Mouse (Mus musculus) stomach, embryonic 16.5 days (tissue): ENCODE measurements around the gene Surf1. TPM values are rescaled to one million over a fixed set of nuclear protein-coding genes. Genes with fewer than 3 reads are reported as not detected.

ENCODE experiments used
- ATAC-seq: fragments of 200-750 bp; cut with Nextera tagmentation; 2 replicates; pipeline ENCODE4 v1.8.0; 2017; ENCODE audit warnings: moderate number of reproducible peaks, moderate TSS enrichment; ENCODE audit not compliant: insufficient read depth, low FRiP score
- H3K27ac ChIP-seq: fragments of 300-500 bp; sonication (generic); 2 replicates; pipeline ENCODE4 v1.5.1; 2014; ENCODE audit warnings: low read length
- H3K27me3 ChIP-seq: fragments of 300-500 bp; sonication (generic); 2 replicates; pipeline ENCODE4 v1.6.1; 2014; ENCODE audit warnings: low read length, control low read depth, mixed read lengths; ENCODE audit not compliant: control insufficient read depth, insufficient read depth
- H3K36me3 ChIP-seq: fragments of 300-500 bp; sonication (generic); 2 replicates; pipeline ENCODE4 v1.6.1; 2014; ENCODE audit warnings: low read length; ENCODE audit not compliant: control insufficient read depth, insufficient read depth
- H3K4me1 ChIP-seq: fragments of 300-500 bp; sonication (generic); 2 replicates; pipeline ENCODE4 v1.6.1; 2014; ENCODE audit warnings: low read length, control low read depth, mixed read lengths; ENCODE audit not compliant: control insufficient read depth, insufficient read depth
- H3K4me2 ChIP-seq: fragments of 300-500 bp; sonication (generic); 2 replicates; pipeline ENCODE4 v1.6.1; 2014; ENCODE audit warnings: low read depth, low read length, mixed read lengths
- H3K4me3 ChIP-seq: fragments of 300-500 bp; sonication (generic); replicated peaks from 2 replicates; pipeline ENCODE4 v1.5.1; 2014; ENCODE audit warnings: mild to moderate bottlenecking, low read length
- H3K9ac ChIP-seq: fragments of 300-500 bp; sonication (generic); 2 replicates; pipeline ENCODE4 v1.6.1; 2014; ENCODE audit warnings: low read length
- H3K9me3 ChIP-seq: fragments of 300-500 bp; sonication (generic); replicated peaks from 2 replicates; pipeline ENCODE4 v1.6.1; 2016; ENCODE audit warnings: low read length, control low read depth; ENCODE audit not compliant: control insufficient read depth
- WGBS: fragments of 180-500 bp; shearing (Covaris S2); extraction: QIAGEN DNeasy Blood & Tissue Kit; methylation state at CpG from one replicate; pipeline ENCODE4 v1.1.7; 2014; 5-methylcytosine and 5-hydroxymethylcytosine counted together
- polyA plus RNA-seq: library from polyadenylated mRNA; unstranded; fragments of >200 nt; fragmentation: Nextera tagmentation; extraction: Ambion mirVana; gene quantifications from 2 replicates; pipeline ENCODE4 v1.2.1, GENCODE M21; 2015

The Surf1 gene
- polyA plus RNA-seq = 59.9 and 61.8 TPM in 2 replicates

DNA sequence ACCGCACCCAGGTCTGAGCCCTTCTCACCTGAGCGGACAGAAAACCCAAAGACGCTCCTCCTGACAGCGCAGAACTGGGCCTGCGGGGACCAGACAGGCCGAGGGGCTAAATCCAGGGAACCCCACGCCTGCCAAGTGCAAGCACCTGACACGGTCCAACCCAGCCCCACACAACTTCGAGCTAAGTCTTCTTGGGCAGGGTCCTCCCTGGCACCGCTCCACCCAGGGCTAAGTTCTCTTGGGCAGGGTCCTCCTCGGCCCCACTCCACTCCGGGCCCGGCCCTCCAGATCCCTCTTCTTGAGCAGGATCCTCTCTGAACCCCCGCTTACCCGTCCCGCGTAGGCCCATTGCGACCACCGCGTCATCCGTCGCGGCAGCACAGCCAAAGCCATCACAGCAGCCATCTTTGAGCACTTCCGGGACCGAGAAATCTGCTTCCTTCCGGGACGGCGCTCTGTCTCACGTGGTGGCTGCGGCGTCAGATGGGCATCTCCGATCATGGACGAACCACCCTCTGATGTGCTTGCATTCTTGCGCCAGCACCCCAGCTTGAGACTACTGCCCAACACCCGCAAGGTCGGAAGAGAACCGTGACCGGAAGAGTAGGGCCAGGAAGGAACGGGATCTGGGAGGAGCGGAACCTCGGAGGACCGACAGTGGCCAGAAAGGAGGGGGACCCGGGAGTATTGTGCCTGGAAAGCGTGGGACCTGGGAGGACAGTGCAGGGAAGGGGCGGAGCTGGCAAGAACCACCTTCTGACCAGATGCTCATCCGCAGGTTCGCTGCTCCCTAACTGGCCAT is at the start of gene Surf1, which contains the start of gene Surf2:
Gene Surf1 (minus strand): TSS at position 604 of the 802 bp plus-strand sequence.
Gene Surf2 (plus strand): TSS at position 441 of the 802 bp plus-strand sequence.
- Histone ChIP-seq H3K27me3 (no peaks in the 10 kb centered on the region), H3K9me3 (no peaks in the 10 kb centered on the region), H3K4me1 (peaks cover 27% of the 10 kb centered on the region), H3K4me2 (peak within 1 kb of the TSS; percentile 88), H3K36me3 (peaks cover 42% of the 10 kb centered on the region), H3K9ac (peak within 1 kb of the TSS; percentile 78), H3K27ac (peak within 1 kb of the TSS; percentile 74), H3K4me3 (peak within 1 kb of the TSS; percentile 70)
- peak; percentile 62; the same call in 1 of the 2 replicates for ATAC-seq
- WGBS = 2% methylated on average over 47 of the region's 47 CpGs

DNA sequence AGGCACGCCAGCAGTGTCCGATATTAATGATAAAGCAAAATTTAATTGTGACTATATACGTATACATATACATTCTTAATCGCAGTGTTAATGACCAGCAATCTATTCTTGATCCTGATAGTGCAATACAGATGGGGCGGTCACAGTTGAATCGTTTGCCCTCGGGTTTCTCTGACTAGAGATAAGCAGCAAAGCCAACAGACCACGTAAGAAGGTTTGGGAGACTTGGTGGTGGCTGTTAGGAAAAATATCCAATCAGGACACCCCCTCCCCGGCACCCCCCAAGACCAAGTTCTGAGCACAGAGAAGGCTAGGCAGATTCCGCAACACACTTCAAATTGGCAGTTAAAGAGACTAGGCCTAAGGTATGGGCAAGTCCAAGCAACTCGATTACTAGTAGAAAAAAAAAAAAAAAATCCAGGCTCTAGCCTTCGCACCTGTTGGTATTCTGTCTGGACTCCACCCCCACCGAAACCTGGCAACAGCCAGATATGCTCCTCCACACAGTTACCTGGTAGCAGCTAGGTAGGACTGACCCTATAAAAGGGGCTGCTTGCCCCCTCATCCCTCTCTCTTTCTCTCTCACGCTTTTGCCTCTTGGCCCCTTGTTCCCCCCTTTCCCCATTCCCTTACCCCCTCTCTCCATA is 48.5 kb upstream of the Surf1 start:
- Histone ChIP-seq H3K27ac (peak overlapping the region; percentile 99), H3K4me2 (peak overlapping the region; percentile 66), H3K36me3 (peaks cover 7% of the 10 kb centered on the region; the same call in 1 of the 2 replicates), H3K27me3 (no peaks in the 10 kb centered on the region), H3K4me1 (peaks cover 5% of the 10 kb centered on the region), H3K9me3 (no peaks in the 10 kb centered on the region), H3K9ac (peak overlapping the region; percentile 92), H3K4me3 (peak overlapping the region; percentile 86)
- 12% methylated on average over 14 of the region's 14 CpGs for WGBS
- ATAC-seq = no peak

DNA sequence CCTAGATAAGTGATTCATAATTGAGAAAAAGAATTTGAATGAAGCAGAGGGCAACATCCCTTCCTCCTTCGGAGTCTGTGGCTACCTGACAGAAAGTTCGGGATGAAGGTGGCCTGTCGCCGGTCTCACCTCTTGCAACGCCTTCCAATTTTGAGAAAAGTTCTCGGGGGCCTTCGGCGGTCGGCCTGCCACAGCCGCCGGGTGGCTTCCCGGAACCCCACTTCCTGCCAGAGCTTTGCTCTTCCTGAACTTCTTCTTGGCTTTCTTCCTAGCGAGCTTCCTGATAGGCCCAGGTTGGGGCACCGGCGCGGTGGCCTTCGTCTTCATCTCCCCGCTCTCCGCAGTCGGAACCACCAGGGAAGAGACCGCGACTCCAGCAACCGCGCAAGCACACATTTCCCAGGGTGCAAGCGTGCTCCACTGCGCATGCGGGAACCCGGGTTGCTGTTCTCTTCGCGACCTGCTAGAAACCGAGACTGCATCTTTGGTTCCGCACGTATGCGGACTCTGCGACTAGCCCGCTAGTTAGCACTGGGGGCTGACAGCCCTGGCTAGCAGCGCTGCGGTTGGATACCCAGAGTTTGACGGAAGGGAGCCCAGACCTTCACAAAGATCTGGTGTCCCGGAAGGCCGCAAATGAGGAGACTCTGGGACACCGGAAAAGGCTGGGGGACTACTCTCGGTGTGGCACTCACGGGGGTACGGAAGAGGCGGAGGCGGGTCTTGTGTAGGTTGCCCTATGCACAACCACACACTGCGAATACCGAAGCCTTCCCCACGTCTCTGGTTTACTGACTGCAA is 47.8 kb upstream of the Surf1 start, which contains the start of gene Rexo4:
Gene Rexo4 (minus strand): TSS at position 464 of the 801 bp plus-strand sequence.
- Histone ChIP-seq H3K9me3 (no peaks in the 10 kb centered on the region), H3K4me2 (peak within 1 kb of the TSS; percentile 66), H3K4me3 (peak within 1 kb of the TSS; percentile 86), H3K27ac (peak within 1 kb of the TSS; percentile 99), H3K4me1 (peaks cover 5% of the 10 kb centered on the region), H3K27me3 (no peaks in the 10 kb centered on the region), H3K9ac (peak within 1 kb of the TSS; percentile 92), H3K36me3 (peaks cover 7% of the 10 kb centered on the region; the same call in 1 of the 2 replicates)
- ATAC-seq = peak; percentile 93
- WGBS = under 1% methylated on average over 50 of the region's 50 CpGs

DNA sequence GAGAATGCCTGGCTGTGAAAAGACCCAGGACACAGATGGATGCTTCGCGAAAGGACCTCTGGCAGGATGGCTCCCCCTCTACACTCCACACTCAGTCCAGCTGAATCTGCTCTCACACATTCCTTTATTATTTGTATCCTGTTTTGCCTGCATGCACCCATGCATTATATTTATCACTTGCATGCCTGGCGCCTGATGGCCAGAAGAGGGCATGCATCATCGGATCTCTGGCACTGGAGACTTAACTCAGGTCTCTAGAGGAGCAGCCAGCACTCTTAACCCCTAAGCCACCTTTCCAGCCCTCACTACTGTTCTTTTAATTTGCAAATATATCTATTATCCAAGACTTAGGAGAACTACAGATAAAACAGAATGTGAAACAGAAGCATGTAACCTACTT is 44.4 kb upstream of the Surf1 start:
- WGBS = 76% methylated on average over 4 of the region's 4 CpGs
- Histone ChIP-seq H3K27ac (no peak overlapping the region), H3K4me3 (no peak overlapping the region), H3K27me3 (no peaks in the 10 kb centered on the region), H3K4me1 (peaks cover 5% of the 10 kb centered on the region), H3K9ac (no peak overlapping the region), H3K36me3 (peaks cover 19% of the 10 kb centered on the region; the same call in 1 of the 2 replicates), H3K9me3 (no peaks in the 10 kb centered on the region), H3K4me2 (no peak overlapping the region)
- no peak for ATAC-seq

DNA sequence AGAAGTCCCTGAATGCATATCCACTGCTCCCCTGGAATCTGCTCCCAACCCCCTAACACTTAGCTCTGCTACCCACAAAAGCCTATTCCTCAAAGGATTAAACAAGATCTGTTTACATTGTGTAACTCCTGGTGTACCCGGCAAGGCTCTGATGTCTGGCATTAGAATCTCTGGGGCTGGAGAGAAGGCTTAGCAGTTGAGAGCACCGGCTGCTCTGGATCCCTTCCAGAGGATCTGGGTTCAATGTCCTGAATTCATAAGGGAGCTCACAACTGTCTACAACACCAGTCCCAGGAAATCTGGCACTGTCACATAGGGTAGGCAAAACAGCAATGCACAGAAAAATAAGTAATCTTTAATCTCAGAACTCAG is 41.1 kb upstream of the Surf1 start:
- H3K9me3 ChIP-seq = no peaks in the 10 kb centered on the region
- H3K36me3 ChIP-seq = peaks cover 22% of the 10 kb centered on the region
- ATAC-seq = no peak; the same call in 1 of the 2 replicates
- H3K9ac ChIP-seq = no peak overlapping the region
- no peaks in the 10 kb centered on the region for H3K27me3 ChIP-seq
- H3K4me1 ChIP-seq = no peaks in the 10 kb centered on the region; the same call in 1 of the 2 replicates
- no peak overlapping the region for H3K4me3 ChIP-seq
- no peak overlapping the region for H3K4me2 ChIP-seq
- 71% methylated on average over 2 of the region's 2 CpGs for WGBS
- H3K27ac ChIP-seq = no peak overlapping the region

DNA sequence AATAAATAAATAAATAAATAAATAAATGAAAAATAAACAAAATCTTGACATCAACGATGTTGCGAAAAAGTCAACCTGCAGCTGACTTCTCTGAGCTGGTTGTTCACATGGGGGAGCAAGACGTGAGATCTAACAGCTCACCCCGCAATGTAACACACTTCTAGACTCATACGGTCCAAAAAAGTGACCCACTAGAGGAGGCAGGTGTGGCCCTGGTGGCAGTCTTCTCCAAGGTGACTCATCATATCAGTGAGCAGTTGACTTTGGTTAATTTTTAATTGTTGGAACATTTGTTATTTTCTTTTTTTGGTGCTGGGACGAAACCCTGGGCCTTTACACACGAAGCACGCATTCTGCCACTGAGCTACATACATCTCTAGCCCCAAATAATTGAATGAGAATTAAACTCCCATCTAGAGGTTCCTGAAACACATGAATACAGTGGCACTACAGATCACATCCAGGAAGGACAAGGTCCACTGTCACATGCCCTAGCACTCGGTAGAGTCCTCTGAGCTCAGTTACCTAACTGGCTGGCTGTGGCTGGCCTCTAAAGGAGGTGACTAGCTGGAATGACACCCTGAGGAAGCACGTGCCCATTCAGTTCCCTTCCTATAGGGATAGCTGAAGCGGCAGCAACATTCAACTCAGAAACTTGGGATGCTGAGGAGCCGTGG is 40.6 kb upstream of the Surf1 start:
- Histone ChIP-seq H3K4me1 (no peaks in the 10 kb centered on the region; the same call in 1 of the 2 replicates), H3K27ac (no peak overlapping the region), H3K27me3 (no peaks in the 10 kb centered on the region), H3K4me2 (no peak overlapping the region), H3K9me3 (no peaks in the 10 kb centered on the region), H3K9ac (no peak overlapping the region), H3K36me3 (peaks cover 22% of the 10 kb centered on the region), H3K4me3 (no peak overlapping the region)
- peak; percentile 52; the same call in 1 of the 2 replicates for ATAC-seq
- 86% methylated on average over 12 of the region's 12 CpGs for WGBS

DNA sequence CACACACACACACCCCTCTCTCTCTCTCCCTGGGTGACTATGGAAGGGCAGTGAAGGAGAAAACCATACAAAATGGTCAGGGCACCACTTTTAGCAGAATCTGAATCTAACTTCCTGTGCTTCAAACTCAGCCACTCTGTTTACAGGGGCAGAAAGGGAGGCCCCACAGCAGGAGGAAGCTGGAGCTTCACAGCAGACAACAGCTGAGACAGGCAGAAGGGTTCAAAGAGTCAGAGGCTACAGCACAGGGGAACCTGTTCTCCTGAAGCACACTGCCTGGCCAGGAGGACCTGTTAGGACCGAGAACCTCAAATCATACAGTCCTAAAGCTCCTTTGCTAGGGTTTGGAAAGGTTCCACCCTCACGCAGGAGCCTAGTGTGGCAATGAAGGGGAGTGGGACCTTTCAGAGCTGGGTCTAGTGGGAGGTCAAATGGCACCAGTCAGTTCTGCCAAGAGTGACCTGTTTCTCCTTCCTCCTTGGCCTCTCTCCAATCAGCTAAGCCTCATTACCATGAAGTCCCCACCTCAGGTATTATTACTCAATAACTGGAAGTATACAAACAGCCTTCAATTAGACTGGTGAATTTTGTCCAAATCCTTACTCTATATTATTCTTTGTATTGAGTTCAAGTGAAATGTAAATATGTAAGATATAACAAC is 38.5 kb upstream of the Surf1 start:
- WGBS = 92% methylated on average over 2 of the region's 2 CpGs
- Histone ChIP-seq H3K9ac (no peak overlapping the region), H3K27me3 (no peaks in the 10 kb centered on the region), H3K36me3 (peaks cover 16% of the 10 kb centered on the region), H3K9me3 (no peaks in the 10 kb centered on the region), H3K27ac (no peak overlapping the region), H3K4me1 (no peaks in the 10 kb centered on the region), H3K4me3 (no peak overlapping the region), H3K4me2 (no peak overlapping the region)
- ATAC-seq = no peak

DNA sequence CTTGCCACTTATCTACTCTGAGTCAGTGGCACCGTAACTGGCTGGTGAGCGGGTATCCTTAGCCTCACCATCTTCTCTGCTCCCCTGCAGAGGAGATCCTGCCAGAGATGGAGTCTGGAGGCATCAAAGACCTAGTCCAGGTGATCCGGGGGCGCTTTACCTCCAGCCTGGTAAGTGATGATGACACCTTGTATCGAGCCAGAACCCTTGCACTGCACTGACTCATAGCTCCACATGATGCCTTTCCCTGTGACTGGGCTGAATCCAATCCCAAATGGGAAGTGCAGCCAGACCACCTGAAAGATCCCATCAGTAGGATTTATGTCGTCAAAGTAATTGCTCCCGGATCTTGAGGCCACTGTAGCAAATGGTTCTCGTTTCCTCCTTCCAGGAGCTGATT is 36.5 kb upstream of the Surf1 start:
- peaks cover 11% of the 10 kb centered on the region for H3K36me3 ChIP-seq
- WGBS = 87% methylated on average over 8 of the region's 8 CpGs

More for the DNA sequence above, 36.5 kb upstream of the Surf1 start:
- Histone ChIP-seq H3K4me1 (no peaks in the 10 kb centered on the region), H3K4me3 (no peak overlapping the region), H3K27me3 (no peaks in the 10 kb centered on the region), H3K4me2 (no peak overlapping the region), H3K9ac (no peak overlapping the region), H3K27ac (no peak overlapping the region), H3K9me3 (no peaks in the 10 kb centered on the region)
- ATAC-seq = no peak
